Mouse (Mus musculus): ENCODE data around the gene Rprd1b. TPM values are rescaled to one million over a fixed set of nuclear protein-coding genes. Genes with fewer than 3 reads are reported as not detected.

Rprd1b gene
- polyA plus RNA-seq, 1 experiment from 2014 or later = 19.8 TPM

DNA sequence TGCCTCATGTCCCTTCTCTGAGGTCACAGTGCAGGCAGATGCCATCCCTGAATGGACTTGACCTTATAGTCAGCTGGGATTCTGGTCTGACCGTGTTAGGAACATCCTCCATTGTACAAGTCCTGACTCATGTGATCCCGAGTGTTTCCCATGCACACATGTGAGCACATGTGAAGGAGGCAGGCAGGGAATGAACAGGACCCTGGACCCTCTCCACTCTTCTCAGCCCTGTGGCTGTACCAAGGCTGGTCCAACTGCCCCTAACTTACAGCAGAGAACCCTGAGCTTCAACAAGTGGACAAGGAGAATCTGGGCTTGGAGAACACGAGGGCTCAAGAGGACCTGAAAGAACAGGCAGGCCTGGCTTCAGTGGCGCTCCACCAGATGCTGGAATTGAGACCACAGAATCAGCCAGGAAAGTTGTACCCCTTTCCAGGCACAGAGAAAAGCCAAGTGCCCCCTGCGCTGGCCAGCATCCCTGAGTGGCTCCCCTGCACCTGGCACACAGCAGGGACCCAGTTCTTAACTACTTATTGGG is 117.3 kb downstream of the Rprd1b start:
- Histone ChIP-seq H3K36me3 (ENCODE audit: control insufficient read depth, insufficient read depth) (peaks cover 16% of the 10 kb centered on the region; the same call in 1 of the 2 replicates), H3K4me2 (replicated peaks; ENCODE audit: low read depth) (peak overlapping the region; percentile 80), H3K27ac (ENCODE audit: low read depth, low read length) (peak overlapping the region; percentile 35), H3K4me1 (replicated peaks; ENCODE audit: control insufficient read depth, insufficient read depth, low read length) (peaks cover 17% of the 10 kb centered on the region), H3K9me3 (ENCODE audit: control insufficient read depth) (no peaks in the 10 kb centered on the region), H3K9ac (ENCODE audit: low read depth, low read length) (peak overlapping the region; percentile 69), H3K4me3 (ENCODE audit: low read depth, low read length) (peak overlapping the region; percentile 55), H3K27me3 (replicated peaks; ENCODE audit: control insufficient read depth, insufficient read depth, low read length) (no peaks in the 10 kb centered on the region)
- ATAC-seq = 0 out of 2 replicates have a peak, but pooled peaks have one; percentile 0
- WGBS = 47% methylated on average over 5 of the region's 5 CpGs
- no peak for TF ChIP-seq CTCF (IDR thresholded peaks at IDR 0.05; ENCODE audit: low read depth)

DNA sequence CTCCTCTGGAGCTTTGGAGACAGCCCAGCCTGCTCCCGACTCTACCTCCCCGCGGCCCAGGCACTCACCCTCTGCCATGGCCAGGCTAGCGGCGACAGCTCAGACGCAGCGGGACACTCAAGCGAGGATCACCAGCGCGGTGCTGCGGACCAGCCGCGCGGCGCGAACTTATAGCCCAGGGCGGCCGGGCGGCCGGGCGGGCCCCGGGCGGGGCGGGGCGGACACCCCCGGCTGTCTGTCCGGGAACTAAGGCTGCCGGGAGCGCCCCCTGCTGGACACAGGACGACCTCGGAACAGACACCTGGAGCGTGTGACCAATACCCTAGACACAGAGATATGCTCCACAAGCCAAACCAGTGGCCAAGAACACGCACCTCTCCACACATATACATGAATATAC is 117.9 kb downstream of the Rprd1b start, which contains the start of gene Tgm2:
Gene Tgm2, minus strand, starts transcription at position 214 of the 400 bp plus-strand sequence.
- under 1% methylated on average over 32 of the region's 33 CpGs for WGBS
- Histone ChIP-seq H3K36me3 (ENCODE audit: control insufficient read depth, insufficient read depth) (peaks cover 10% of the 10 kb centered on the region; the same call in 1 of the 2 replicates), H3K4me1 (replicated peaks; ENCODE audit: control insufficient read depth, insufficient read depth, low read length) (peaks cover 17% of the 10 kb centered on the region), H3K4me2 (replicated peaks; ENCODE audit: low read depth) (peak within 1 kb of the TSS; percentile 80), H3K27ac (ENCODE audit: low read depth, low read length) (peak within 1 kb of the TSS; percentile 35), H3K9ac (ENCODE audit: low read depth, low read length) (peak within 1 kb of the TSS; percentile 69), H3K27me3 (replicated peaks; ENCODE audit: control insufficient read depth, insufficient read depth, low read length) (no peaks in the 10 kb centered on the region), H3K4me3 (ENCODE audit: low read depth, low read length) (peak within 1 kb of the TSS; percentile 55), H3K9me3 (ENCODE audit: control insufficient read depth) (no peaks in the 10 kb centered on the region)
- ATAC-seq = peak; percentile 79
- peak; percentile 89 for TF ChIP-seq CTCF (IDR thresholded peaks at IDR 0.05; ENCODE audit: low read depth)

DNA sequence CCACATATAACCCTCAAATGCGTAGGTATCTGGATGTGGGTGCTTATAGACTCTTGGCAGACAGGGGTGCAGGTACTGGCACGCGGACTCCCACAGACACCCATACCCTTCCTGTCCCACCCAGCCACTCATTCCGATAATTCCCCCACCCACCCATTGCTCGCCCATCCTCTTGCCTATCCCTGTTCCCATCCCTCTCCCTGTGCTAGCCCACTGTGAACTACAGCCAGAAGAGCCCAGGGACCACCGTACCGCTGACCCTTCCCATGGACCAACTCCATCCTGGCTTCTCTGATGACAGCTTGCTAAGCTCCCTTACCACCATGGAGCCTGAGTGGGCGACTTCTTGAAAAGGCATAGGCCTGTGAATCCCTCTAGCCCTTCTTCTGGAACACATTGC is 118.7 kb downstream of the Rprd1b start:
- Histone ChIP-seq H3K4me1 (replicated peaks; ENCODE audit: control insufficient read depth, insufficient read depth, low read length) (peaks cover 17% of the 10 kb centered on the region), H3K36me3 (ENCODE audit: control insufficient read depth, insufficient read depth) (peaks cover 4% of the 10 kb centered on the region; the same call in 1 of the 2 replicates), H3K27me3 (replicated peaks; ENCODE audit: control insufficient read depth, insufficient read depth, low read length) (no peaks in the 10 kb centered on the region), H3K4me2 (replicated peaks; ENCODE audit: low read depth) (no peak overlapping the region), H3K27ac (ENCODE audit: low read depth, low read length) (no peak overlapping the region), H3K9me3 (ENCODE audit: control insufficient read depth) (no peaks in the 10 kb centered on the region), H3K9ac (ENCODE audit: low read depth, low read length) (no peak overlapping the region), H3K4me3 (ENCODE audit: low read depth, low read length) (no peak overlapping the region)
- TF ChIP-seq CTCF (IDR thresholded peaks at IDR 0.05; ENCODE audit: low read depth) = no peak
- no peak for ATAC-seq
- 92% methylated on average over 8 of the region's 8 CpGs for WGBS

DNA sequence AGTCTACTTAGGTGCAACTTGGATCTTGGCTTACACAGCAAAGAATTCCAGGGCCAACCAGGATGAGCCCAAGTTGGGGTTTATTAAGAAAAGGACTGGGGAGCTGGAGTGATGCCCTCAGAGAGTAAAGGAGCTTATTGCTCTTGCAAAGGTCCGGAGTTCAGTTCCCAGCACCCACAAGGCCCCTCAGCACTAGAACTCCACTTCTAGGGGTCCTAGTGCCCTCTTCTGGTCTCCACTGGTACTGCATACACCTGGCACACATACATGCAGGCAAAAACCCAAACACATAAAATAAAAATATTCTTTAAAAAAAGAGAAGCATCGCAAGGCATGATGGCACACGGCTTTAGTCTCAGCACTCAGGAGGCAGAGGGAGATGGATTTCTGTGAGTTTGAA is 122.8 kb downstream of the Rprd1b start:
- 97% methylated on average over 3 of the region's 3 CpGs for WGBS
- Histone ChIP-seq H3K36me3 (ENCODE audit: control insufficient read depth, insufficient read depth) (no peaks in the 10 kb centered on the region), H3K4me1 (replicated peaks; ENCODE audit: control insufficient read depth, insufficient read depth, low read length) (0 out of 2 replicates have a peak, but pooled peaks cover 5% of the 10 kb centered on the region), H3K9ac (ENCODE audit: low read depth, low read length) (no peak overlapping the region), H3K27me3 (replicated peaks; ENCODE audit: control insufficient read depth, insufficient read depth, low read length) (no peaks in the 10 kb centered on the region), H3K4me2 (replicated peaks; ENCODE audit: low read depth) (no peak overlapping the region), H3K9me3 (ENCODE audit: control insufficient read depth) (no peaks in the 10 kb centered on the region), H3K27ac (ENCODE audit: low read depth, low read length) (no peak overlapping the region), H3K4me3 (ENCODE audit: low read depth, low read length) (no peak overlapping the region)
- no peak for ATAC-seq
- TF ChIP-seq CTCF (IDR thresholded peaks at IDR 0.05; ENCODE audit: low read depth) = peak; percentile 48

DNA sequence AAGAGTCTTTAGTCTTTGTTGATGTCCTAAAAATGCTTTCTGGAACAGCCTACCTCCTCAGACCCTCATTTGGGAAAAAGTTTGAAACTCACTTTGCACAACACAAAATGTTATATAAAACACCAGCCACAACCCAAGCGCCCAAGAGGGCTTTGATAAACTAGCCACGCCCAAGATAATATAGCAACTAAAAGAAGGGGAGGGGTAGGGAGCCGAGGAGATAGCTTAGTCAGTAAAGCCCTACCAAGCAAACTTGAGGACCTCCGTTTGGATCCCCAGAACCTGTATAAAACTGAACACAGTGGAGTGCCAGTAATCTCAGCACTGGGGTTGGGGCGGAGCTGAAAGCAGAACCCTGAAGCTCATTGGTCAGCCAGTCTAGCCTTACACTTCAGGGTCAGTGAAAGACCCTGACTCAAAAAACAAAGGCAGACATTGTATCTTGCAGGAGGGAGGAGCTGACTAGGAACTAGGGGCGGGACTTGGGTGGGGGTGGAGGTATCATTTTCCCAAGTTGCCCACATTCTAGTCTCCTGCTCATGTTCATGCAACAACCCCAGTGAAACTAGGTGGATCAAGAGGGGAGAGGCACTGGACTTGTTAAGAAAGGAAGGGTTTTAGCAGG is 124.5 kb downstream of the Rprd1b start:
- WGBS = 45% methylated on average over 6 of the region's 6 CpGs
- H3K27ac ChIP-seq (ENCODE audit: low read depth, low read length) = no peak overlapping the region

DNA sequence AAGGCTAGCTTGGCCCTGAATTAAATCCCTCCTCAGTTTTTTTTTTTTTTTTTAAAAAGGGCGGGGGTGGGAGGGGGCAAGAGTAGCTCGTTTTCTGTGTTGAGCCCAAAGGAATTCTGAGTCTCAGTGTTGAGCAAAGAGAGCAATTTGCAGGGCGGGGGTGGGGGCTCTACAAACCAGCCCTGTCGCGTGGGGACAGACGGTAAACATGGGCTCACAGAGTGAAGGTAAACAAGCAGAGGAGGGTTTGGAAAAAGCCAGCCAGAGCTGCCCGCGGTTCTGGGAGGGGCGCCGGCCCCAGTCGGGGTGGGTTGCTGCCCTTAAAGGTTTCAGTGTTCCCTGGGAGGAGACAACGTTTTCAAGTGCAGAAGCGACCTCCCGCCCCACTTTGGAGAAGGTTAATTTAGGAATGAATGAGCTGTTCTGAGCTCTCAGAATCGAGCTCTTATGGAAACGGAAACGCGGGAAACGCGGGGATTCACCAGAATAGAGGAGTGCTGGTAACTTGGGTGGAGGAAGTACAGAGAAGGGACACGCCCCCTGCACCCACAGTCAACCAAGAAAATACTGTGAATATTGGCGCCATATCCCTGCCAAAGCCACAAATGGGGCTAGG is 125.5 kb downstream of the Rprd1b start:
- TF ChIP-seq CTCF (IDR thresholded peaks at IDR 0.05; ENCODE audit: low read depth) = no peak
- Histone ChIP-seq H3K4me1 (replicated peaks; ENCODE audit: control insufficient read depth, insufficient read depth, low read length) (0 out of 2 replicates have a peak, but pooled peaks cover 4% of the 10 kb centered on the region), H3K27ac (ENCODE audit: low read depth, low read length) (0 out of 2 replicates have a peak overlapping the region, but pooled peaks have one; percentile 8), H3K36me3 (ENCODE audit: control insufficient read depth, insufficient read depth) (no peaks in the 10 kb centered on the region), H3K4me3 (ENCODE audit: low read depth, low read length) (peak overlapping the region; percentile 30), H3K9ac (ENCODE audit: low read depth, low read length) (no peak overlapping the region), H3K9me3 (ENCODE audit: control insufficient read depth) (no peaks in the 10 kb centered on the region), H3K4me2 (replicated peaks; ENCODE audit: low read depth) (peak overlapping the region; percentile 65), H3K27me3 (replicated peaks; ENCODE audit: control insufficient read depth, insufficient read depth, low read length) (no peaks in the 10 kb centered on the region)
- WGBS = under 1% methylated on average over 22 of the region's 22 CpGs
- peak; percentile 61 for ATAC-seq

More for the DNA sequence above, 124.5 kb downstream of the Rprd1b start:
- H3K9ac ChIP-seq (ENCODE audit: low read depth, low read length) = no peak overlapping the region
- H3K27me3 ChIP-seq (replicated peaks; ENCODE audit: control insufficient read depth, insufficient read depth, low read length) = no peaks in the 10 kb centered on the region
- no peak for ATAC-seq
- no peaks in the 10 kb centered on the region for H3K36me3 ChIP-seq (ENCODE audit: control insufficient read depth, insufficient read depth)
- no peak for TF ChIP-seq CTCF (IDR thresholded peaks at IDR 0.05; ENCODE audit: low read depth)
- H3K4me3 ChIP-seq (ENCODE audit: low read depth, low read length) = no peak overlapping the region
- H3K4me1 ChIP-seq (replicated peaks; ENCODE audit: control insufficient read depth, insufficient read depth, low read length) = 0 out of 2 replicates have a peak, but pooled peaks cover 4% of the 10 kb centered on the region
- no peak overlapping the region for H3K4me2 ChIP-seq (replicated peaks; ENCODE audit: low read depth)
- no peaks in the 10 kb centered on the region for H3K9me3 ChIP-seq (ENCODE audit: control insufficient read depth)

Data from intestine, postnatal 0 days (tissue).